8 mouse cellular contexts compared by ENCODE assay signal in genomic region chr16:46290199-46290598, GRCm38 (mm10).
A peak's percentile ranks its signal among the peaks of the same experiment; 100 is the strongest.
DNase-seq lines count a peak whose midpoint lies in the region; ATAC-seq and TF ChIP-seq lines count a peak whose summit lies in the region.

No protein-coding gene starts in this region.

- no peaks in the 10 kb centered on the region for H3K9me3 ChIP-seq in forebrain, embryonic 16.5 days (ENCODE audit: control insufficient read depth, low read length)
- no peaks in the 10 kb centered on the region for H3K9me3 ChIP-seq in midbrain, embryonic 15.5 days

- WGBS in forebrain, embryonic 16.5 days: 39% methylated on average over 2 of the region's 2 CpGs
- 42% methylated on average over 2 of the region's 2 CpGs for WGBS in midbrain, embryonic 15.5 days

- no peak overlapping the region for H3K27ac ChIP-seq in forebrain, embryonic 16.5 days (ENCODE audit: low read length)
- peak overlapping the region; percentile 46; the same call in 1 of the 2 replicates for H3K27ac ChIP-seq in layer of hippocampus, adult 2 months
- H3K27ac ChIP-seq in midbrain, embryonic 15.5 days: no peak overlapping the region

- H3K27me3 ChIP-seq in forebrain, embryonic 16.5 days (replicated peaks; ENCODE audit: control insufficient read depth, insufficient read depth, low read length): no peaks in the 10 kb centered on the region
- H3K27me3 ChIP-seq in midbrain, embryonic 15.5 days (replicated peaks): no peaks in the 10 kb centered on the region

- 0 out of 2 replicates have a peak, but pooled peaks have one; percentile 20 for TF ChIP-seq CTCF in layer of hippocampus, adult 2 months (conservative IDR thresholded peaks at IDR 0.05)

- no peak overlapping the region for H3K4me3 ChIP-seq in forebrain, embryonic 16.5 days (replicated peaks; ENCODE audit: low read length)
- H3K4me3 ChIP-seq in layer of hippocampus, adult 2 months: no peak overlapping the region
- no peak overlapping the region for H3K4me3 ChIP-seq in midbrain, embryonic 15.5 days

- intact Hi-C loops in heart, postnatal 25 days (cut with DNase I): no loop called here

- DNase-seq in heart, adult 18-20 months: peak; percentile 14 to 16
- DNase-seq in heart, postnatal 25 days (ENCODE audit: low spot score): no peak
- peak; percentile 36 for DNase-seq in adrenal gland, postnatal 14 days
- DNase-seq in layer of hippocampus, adult 2 months (ENCODE audit: low spot score in 2 of 2): peak; percentile 77 to 80
- DNase-seq in urinary bladder, postnatal 10 days (ENCODE audit: low spot score): no peak
- DNase-seq in urinary bladder, postnatal 14 days (ENCODE audit: low spot score): no peak

- ATAC-seq in forebrain, embryonic 16.5 days: peak; percentile 94
- peak; percentile 77 for ATAC-seq in midbrain, embryonic 15.5 days (replicated peaks)

- H3K4me1 ChIP-seq in forebrain, embryonic 16.5 days (replicated peaks; ENCODE audit: control insufficient read depth, insufficient read depth, low read length): 0 out of 2 replicates have a peak, but pooled peaks cover 3% of the 10 kb centered on the region
- no peaks in the 10 kb centered on the region for H3K4me1 ChIP-seq in midbrain, embryonic 15.5 days

- no peaks in the 10 kb centered on the region for H3K36me3 ChIP-seq in forebrain, embryonic 16.5 days (ENCODE audit: control insufficient read depth, insufficient read depth)
- no peaks in the 10 kb centered on the region for H3K36me3 ChIP-seq in midbrain, embryonic 15.5 days (replicated peaks)

- H3K9ac ChIP-seq in forebrain, embryonic 16.5 days (replicated peaks; ENCODE audit: low read depth, low read length): no peak overlapping the region
- H3K9ac ChIP-seq in midbrain, embryonic 15.5 days: no peak overlapping the region

- no peak overlapping the region for H3K4me2 ChIP-seq in forebrain, embryonic 16.5 days (ENCODE audit: low read length)
- H3K4me2 ChIP-seq in midbrain, embryonic 15.5 days: no peak overlapping the region

Comparison
In these comparisons a context has a peak if more than half of its experiments do, and no peak if none do; other contexts are left out.
1. DNase-seq: peak in heart, adult 18-20 months (2 of 2), adrenal gland, postnatal 14 days (single experiment) and layer of hippocampus, adult 2 months (2 of 2); none in heart, postnatal 25 days (single experiment), urinary bladder, postnatal 10 days (single experiment) and urinary bladder, postnatal 14 days (single experiment).